14 mouse cellular contexts compared by ENCODE assay signal in the genomic region with DNA sequence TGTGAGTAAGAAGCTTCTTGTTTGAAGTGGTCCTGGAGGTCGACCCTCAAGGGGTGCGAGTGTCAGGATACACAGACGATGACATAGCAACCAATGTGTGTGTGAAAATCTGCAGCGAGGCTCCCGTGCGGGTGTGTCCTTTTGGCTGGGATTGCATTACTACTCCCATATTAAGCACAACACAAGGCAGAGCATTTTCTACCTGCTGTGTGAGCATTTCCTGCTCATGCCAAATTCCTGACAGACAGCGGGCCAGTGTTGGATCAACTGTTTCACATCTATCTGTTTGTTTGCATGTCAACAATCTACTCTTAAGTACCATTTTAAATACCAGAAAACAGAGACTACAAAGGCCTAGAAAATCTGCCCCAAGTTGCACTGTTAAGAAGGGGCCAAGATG. TPM values are rescaled to one million over a fixed set of nuclear protein-coding genes. Genes with fewer than 3 reads are reported as not detected.
DNase-seq lines count a peak whose midpoint lies in the region; ATAC-seq and TF ChIP-seq lines count a peak whose summit lies in the region.
"Had no signal": no experiment of that assay in that cellular context is flagged by ENCODE, and none has a peak within 500 bp of the region (broad histone marks: within the 10 kb centered on the region; RNA-seq: fewer than 3 reads in every experiment).

No protein-coding gene starts in this region.

- no peak for TF ChIP-seq CTCF in left cerebral cortex, adult 2 months (IDR thresholded peaks at IDR 0.05)

- H3K4me2 ChIP-seq in forebrain, embryonic 14.5 days (ENCODE audit: low read length): no peak overlapping the region
- H3K4me2 ChIP-seq: liver, embryonic 11.5 days had no signal

- peaks cover 20% of the 10 kb centered on the region for H3K4me1 ChIP-seq in forebrain, embryonic 14.5 days (ENCODE audit: control insufficient read depth, insufficient read depth, low read length)
- peaks cover 48% of the 10 kb centered on the region for H3K4me1 ChIP-seq in midbrain, embryonic 10.5 days

- WGBS in forebrain, embryonic 14.5 days: 83% methylated on average over 7 of the region's 7 CpGs
- 73% methylated on average over 7 of the region's 7 CpGs for WGBS in midbrain, embryonic 10.5 days

- H3K36me3 ChIP-seq in forebrain, embryonic 14.5 days (ENCODE audit: control insufficient read depth, insufficient read depth, low read length): no peaks in the 10 kb centered on the region
- H3K36me3 ChIP-seq in midbrain, embryonic 10.5 days: no peaks in the 10 kb centered on the region
- H3K36me3 ChIP-seq: embryonic facial prominence, embryonic 10.5 days had no signal

- H3K27me3 ChIP-seq in forebrain, embryonic 14.5 days (replicated peaks; ENCODE audit: control insufficient read depth, insufficient read depth, low read length): no peaks in the 10 kb centered on the region
- H3K27me3 ChIP-seq in midbrain, embryonic 10.5 days (ENCODE audit: low read depth, poor library complexity, severe bottlenecking): no peaks in the 10 kb centered on the region

- peak overlapping the region; percentile 88 for H3K27ac ChIP-seq in left cerebral cortex, adult 2 months
- H3K27ac ChIP-seq in forebrain, embryonic 14.5 days (ENCODE audit: low read depth, low read length): peak overlapping the region; percentile 65
- H3K27ac ChIP-seq in midbrain, embryonic 10.5 days (replicated peaks): peak overlapping the region; percentile 79
- H3K27ac ChIP-seq: embryonic facial prominence, embryonic 10.5 days had no signal

- intact Hi-C loops in left cerebral cortex, adult 2 months (cut with DNase I): loop anchor here (10.0 kb wide), 2 partner anchors 242 to 782 kb away; no protein-coding TSS in a partner anchor
- intact Hi-C loops in left cerebral cortex, postnatal 14 days (cut with DNase I): no loop called here
- intact Hi-C loops in left cerebral cortex, postnatal 10 days (cut with DNase I): loop anchor here (5.0 kb wide), 1 partner anchor 135 kb away; no protein-coding TSS in a partner anchor

- H3K4me3 ChIP-seq in left cerebral cortex, adult 2 months: no peak overlapping the region
- H3K4me3 ChIP-seq in forebrain, embryonic 14.5 days (ENCODE audit: low read depth, low read length): no peak overlapping the region
- no peak overlapping the region for H3K4me3 ChIP-seq in midbrain, embryonic 10.5 days
- H3K4me3 ChIP-seq: embryonic facial prominence, embryonic 10.5 days had no signal

- no peak for ATAC-seq in forebrain, embryonic 14.5 days

- H3K9ac ChIP-seq in forebrain, embryonic 14.5 days (ENCODE audit: low read length): no peak overlapping the region

- H3K9me3 ChIP-seq in forebrain, embryonic 14.5 days (replicated peaks; ENCODE audit: control insufficient read depth, low read length): no peaks in the 10 kb centered on the region
- H3K9me3 ChIP-seq in midbrain, embryonic 10.5 days (replicated peaks): no peaks in the 10 kb centered on the region
- H3K9me3 ChIP-seq: embryonic facial prominence, embryonic 10.5 days had no signal

- DNase-seq in left cerebral cortex, adult 2 months (ENCODE audit: extremely low spot score in 1 of 2, low spot score in 2 of 2): no peak
- no peak for DNase-seq in left cerebral cortex, adult 9 months (ENCODE audit: low spot score in 2 of 2)
- DNase-seq in forebrain, embryonic 14.5 days (ENCODE audit: low spot score): no peak
- no peak for DNase-seq in midbrain, embryonic 10.5 days (ENCODE audit: low spot score)
- DNase-seq in adrenal gland, postnatal 10 days: no peak
- DNase-seq in left cerebral cortex, postnatal 14 days (ENCODE audit: low spot score in 2 of 2): no peak
- DNase-seq in left cerebral cortex, postnatal 10 days (ENCODE audit: extremely low spot score in 1 of 2, low spot score in 2 of 2): no peak
- DNase-seq: cerebellum, adult 9-10 months; heart, postnatal 36 days; kidney, adult 8-10 months; lung, postnatal 10 days had no signal

RNA-seq across cellular contexts. Expression of gene Galnt3, which starts 52.2 kb away (rescaled TPM):
- total RNA-seq in left cerebral cortex, adult 2 months (2021): 1 to 10 TPM; 2.3 to 2.6 TPM
- 0.63 and 1.6 TPM in 2 replicates for polyA plus RNA-seq in forebrain, embryonic 14.5 days (2014; fragmentation: Nextera tagmentation; extraction: Ambion mirVana)
- 0.30 and 0.82 TPM in 2 replicates for polyA plus RNA-seq in midbrain, embryonic 10.5 days (2016; fragmentation: Nextera tagmentation; extraction: Ambion mirVana)
- 1 to 10 TPM in 1 of 2 experiments, under 1 TPM in 1; 0.76 to 1.4 TPM for total RNA-seq in adrenal gland, postnatal 10 days (2021)
- 1 to 10 TPM; 3.3 to 3.4 TPM for total RNA-seq in left cerebral cortex, postnatal 14 days (2021)
- total RNA-seq in left cerebral cortex, postnatal 10 days (2021): 1 to 10 TPM; 3.2 to 4.4 TPM
- total RNA-seq: heart, postnatal 36 days; MEL had no signal
